Mouse (Mus musculus): ENCODE measurements around the gene Camk2g.

Gene Camk2g

GRCm38 (mm10) chr14:20786020-20786419 lies 7.9 kb downstream of the Camk2g start:
- no peak for DNase-seq (ENCODE audit: extremely low read depth, low read depth, low spot score)

GRCm38 (mm10) chr14:20785231-20785630 lies 8.7 kb downstream of the Camk2g start:
- no peak for DNase-seq (ENCODE audit: extremely low read depth, low read depth, low spot score)

- DNase-seq (ENCODE audit: extremely low read depth, low read depth, low spot score) = no peak
Observed at GRCm38 (mm10) chr14:20784708-20785107, 9.2 kb downstream of the Camk2g start.

- no peak for DNase-seq (ENCODE audit: extremely low read depth, low read depth, low spot score)
Observed at GRCm38 (mm10) chr14:20783526-20783925, 10.4 kb downstream of the Camk2g start.

- no peak for DNase-seq (ENCODE audit: extremely low read depth, low read depth, low spot score)
Observed at GRCm38 (mm10) chr14:20782860-20783259, 11.0 kb downstream of the Camk2g start.

- no peak for DNase-seq (ENCODE audit: extremely low read depth, low read depth, low spot score)
Observed at GRCm38 (mm10) chr14:20780217-20780616, 13.7 kb downstream of the Camk2g start.

GRCm38 (mm10) chr14:20778496-20778895 lies 15.4 kb downstream of the Camk2g start:
- DNase-seq (ENCODE audit: extremely low read depth, low read depth, low spot score) = no peak

GRCm38 (mm10) chr14:20775661-20776060 lies 18.2 kb downstream of the Camk2g start:
- DNase-seq (ENCODE audit: extremely low read depth, low read depth, low spot score) = no peak

- DNase-seq (ENCODE audit: extremely low read depth, low read depth, low spot score) = peak; percentile 86
Observed at GRCm38 (mm10) chr14:20773410-20773809, 20.5 kb downstream of the Camk2g start.

GRCm38 (mm10) chr14:20772808-20773207 lies 21.1 kb downstream of the Camk2g start:
- no peak for DNase-seq (ENCODE audit: extremely low read depth, low read depth, low spot score)

GRCm38 (mm10) chr14:20771941-20772340 lies 21.9 kb downstream of the Camk2g start:
- DNase-seq (ENCODE audit: extremely low read depth, low read depth, low spot score) = peak; percentile 98

- no peak for DNase-seq (ENCODE audit: extremely low read depth, low read depth, low spot score)
Observed at GRCm38 (mm10) chr14:20768581-20768980, 25.3 kb downstream of the Camk2g start.

GRCm38 (mm10) chr14:20767936-20768335 lies 26.0 kb downstream of the Camk2g start:
- DNase-seq (ENCODE audit: extremely low read depth, low read depth, low spot score) = no peak

- no peak for DNase-seq (ENCODE audit: extremely low read depth, low read depth, low spot score)
Observed at GRCm38 (mm10) chr14:20765642-20766258, 28.1 kb downstream of the Camk2g start.

GRCm38 (mm10) chr14:20764942-20765341 lies 28.9 kb downstream of the Camk2g start:
- no peak for DNase-seq (ENCODE audit: extremely low read depth, low read depth, low spot score)

GRCm38 (mm10) chr14:20758768-20759435 lies 35.0 kb downstream of the Camk2g start:
- DNase-seq (ENCODE audit: extremely low read depth, low read depth, low spot score) = no peak

- no peak for DNase-seq (ENCODE audit: extremely low read depth, low read depth, low spot score)
Observed at GRCm38 (mm10) chr14:20757370-20757907, 36.4 kb downstream of the Camk2g start.

GRCm38 (mm10) chr14:20753792-20754191 lies 40.1 kb downstream of the Camk2g start:
- no peak for DNase-seq (ENCODE audit: extremely low read depth, low read depth, low spot score)

GRCm38 (mm10) chr14:20750503-20750902 lies 43.4 kb downstream of the Camk2g start:
- DNase-seq (ENCODE audit: extremely low read depth, low read depth, low spot score) = no peak

- no peak for DNase-seq (ENCODE audit: extremely low read depth, low read depth, low spot score)
Observed at GRCm38 (mm10) chr14:20749494-20750051, 44.3 kb downstream of the Camk2g start.

- no peak for DNase-seq (ENCODE audit: extremely low read depth, low read depth, low spot score)
Observed at GRCm38 (mm10) chr14:20748388-20748787, 45.5 kb downstream of the Camk2g start.

- DNase-seq (ENCODE audit: extremely low read depth, low read depth, low spot score) = no peak
Observed at GRCm38 (mm10) chr14:20746935-20747334, 47.0 kb downstream of the Camk2g start.
